28 mouse cellular contexts compared by ENCODE assay signal in genomic region chr6:120555152-120555551, GRCm38 (mm10). TPM values are rescaled to one million over a fixed set of nuclear protein-coding genes. Genes with fewer than 3 reads are reported as not detected.
A peak's percentile ranks its signal among the peaks of the same experiment; 100 is the strongest.
DNase-seq lines count a peak whose midpoint lies in the region; ATAC-seq and TF ChIP-seq lines count a peak whose summit lies in the region.
"Had no signal": no experiment of that assay in that cellular context is flagged by ENCODE, and none has a peak within 500 bp of the region (broad histone marks: within the 10 kb centered on the region; RNA-seq: fewer than 3 reads in every experiment).

No protein-coding gene starts in this region.

- ATAC-seq in liver, postnatal 0 days, result no peak
- ATAC-seq in erythroblast, adult 5-6 weeks (replicated peaks; ENCODE audit: low FRiP score, poor library complexity, severe bottlenecking), result peak; percentile 42
- no peak for ATAC-seq in liver, embryonic 12.5 days
- ATAC-seq in liver, embryonic 15.5 days (ENCODE audit: insufficient read depth), result no peak
- no peak for ATAC-seq in frontal cortex, adult (ENCODE audit: low TSS enrichment)
- ATAC-seq: forebrain, embryonic 14.5 days; forebrain, postnatal 0 days had no signal

- H3K4me2 ChIP-seq in liver, postnatal 0 days (ENCODE audit: low read depth, low read length), result no peak overlapping the region
- H3K4me2 ChIP-seq in liver, embryonic 12.5 days, result no peak overlapping the region
- H3K4me2 ChIP-seq in liver, embryonic 15.5 days, result no peak overlapping the region
- H3K4me2 ChIP-seq: embryonic facial prominence, embryonic 13.5 days; heart, embryonic 12.5 days; heart, embryonic 15.5 days; hindbrain, embryonic 12.5 days; hindbrain, embryonic 15.5 days had no signal

- no peak overlapping the region for H3K4me3 ChIP-seq in liver, postnatal 0 days (ENCODE audit: low read depth, low read length)
- H3K4me3 ChIP-seq in liver, embryonic 12.5 days, result no peak overlapping the region
- H3K4me3 ChIP-seq in liver, embryonic 15.5 days (replicated peaks), result no peak overlapping the region
- H3K4me3 ChIP-seq: embryonic facial prominence, embryonic 10.5 days; embryonic facial prominence, embryonic 13.5 days; heart, embryonic 12.5 days; heart, embryonic 15.5 days; hindbrain, embryonic 12.5 days; hindbrain, embryonic 15.5 days had no signal

- H3K27ac ChIP-seq in liver, postnatal 0 days (ENCODE audit: low read depth), result no peak overlapping the region
- peak overlapping the region; percentile 80 for H3K27ac ChIP-seq in liver, embryonic 12.5 days
- peak overlapping the region; percentile 77 for H3K27ac ChIP-seq in liver, embryonic 15.5 days (replicated peaks)
- H3K27ac ChIP-seq: embryonic facial prominence, embryonic 10.5 days; embryonic facial prominence, embryonic 13.5 days; heart, embryonic 15.5 days; hindbrain, embryonic 12.5 days; hindbrain, embryonic 15.5 days had no signal

- no peaks in the 10 kb centered on the region for H3K36me3 ChIP-seq in liver, postnatal 0 days (replicated peaks; ENCODE audit: insufficient read depth, low read length)
- no peaks in the 10 kb centered on the region for H3K36me3 ChIP-seq in liver, embryonic 12.5 days
- no peaks in the 10 kb centered on the region for H3K36me3 ChIP-seq in liver, embryonic 15.5 days (replicated peaks)
- H3K36me3 ChIP-seq: embryonic facial prominence, embryonic 10.5 days; embryonic facial prominence, embryonic 13.5 days; G1E; heart, embryonic 12.5 days; heart, embryonic 15.5 days; hindbrain, embryonic 12.5 days; hindbrain, embryonic 15.5 days had no signal

- no peak for TF ChIP-seq EP300 in liver, postnatal 0 days (IDR thresholded peaks at IDR 0.05; ENCODE audit: low read depth)

- no peak for TF ChIP-seq CTCF in liver, postnatal 0 days (IDR thresholded peaks at IDR 0.05; ENCODE audit: low read depth)

- 68% methylated on average over 1 of the region's 1 CpGs for WGBS in liver, postnatal 0 days (ENCODE audit: insufficient replicate concordance)
- 38% methylated on average over 1 of the region's 1 CpGs for WGBS in liver, embryonic 12.5 days (ENCODE audit: insufficient replicate concordance)
- WGBS in liver, embryonic 15.5 days (ENCODE audit: insufficient replicate concordance), result 26% methylated on average over 1 of the region's 1 CpGs

- peaks cover 5% of the 10 kb centered on the region for H3K4me1 ChIP-seq in liver, postnatal 0 days (ENCODE audit: insufficient read depth)
- H3K4me1 ChIP-seq in liver, embryonic 12.5 days, result peaks cover 46% of the 10 kb centered on the region
- peaks cover 40% of the 10 kb centered on the region for H3K4me1 ChIP-seq in liver, embryonic 15.5 days (replicated peaks)

- H3K9ac ChIP-seq in liver, postnatal 0 days (replicated peaks), result no peak overlapping the region
- H3K9ac ChIP-seq in liver, embryonic 12.5 days, result 0 out of 2 replicates have a peak overlapping the region, but pooled peaks have one; percentile 10
- no peak overlapping the region for H3K9ac ChIP-seq in liver, embryonic 15.5 days
- H3K9ac ChIP-seq: embryonic facial prominence, embryonic 13.5 days; forebrain, postnatal 0 days; heart, embryonic 12.5 days; heart, embryonic 15.5 days; hindbrain, embryonic 12.5 days; hindbrain, embryonic 15.5 days had no signal

- no peaks in the 10 kb centered on the region for H3K27me3 ChIP-seq in liver, postnatal 0 days (ENCODE audit: insufficient read depth, low read length)
- H3K27me3 ChIP-seq in liver, embryonic 12.5 days (replicated peaks), result no peaks in the 10 kb centered on the region
- H3K27me3 ChIP-seq in liver, embryonic 15.5 days, result no peaks in the 10 kb centered on the region
- H3K27me3 ChIP-seq: embryonic facial prominence, embryonic 13.5 days; heart, embryonic 12.5 days; heart, embryonic 15.5 days; hindbrain, embryonic 12.5 days; hindbrain, embryonic 15.5 days had no signal

- DNase-seq in liver, result peak; percentile 28
- no peak for DNase-seq in liver, postnatal 0 days
- no peak for DNase-seq in natural killer cell, adult 2 months (ENCODE audit: low spot score in 2 of 2)
- DNase-seq in left cerebral cortex, adult 18-20 months (ENCODE audit: low spot score in 2 of 2), result no peak
- DNase-seq: adrenal gland, adult 2 months; adrenal gland, postnatal 25 days; cerebellum, adult 11-12 months; cerebellum, adult 8-10 months; cerebellum, postnatal 10 days; cerebellum, postnatal 36 days; embryo, embryonic 11 days; forebrain, postnatal 0 days; gastrocnemius, postnatal 25 days; heart, adult 18-20 months; heart, postnatal 10 days; heart, postnatal 4 days had no signal

- no peaks in the 10 kb centered on the region for H3K9me3 ChIP-seq in liver, postnatal 0 days (ENCODE audit: low read length)
- no peaks in the 10 kb centered on the region for H3K9me3 ChIP-seq in liver, embryonic 12.5 days (replicated peaks)
- no peaks in the 10 kb centered on the region for H3K9me3 ChIP-seq in liver, embryonic 15.5 days (replicated peaks)
- H3K9me3 ChIP-seq: embryonic facial prominence, embryonic 10.5 days; embryonic facial prominence, embryonic 13.5 days; G1E; heart, embryonic 12.5 days; heart, embryonic 15.5 days; hindbrain, embryonic 12.5 days; hindbrain, embryonic 15.5 days had no signal

RNA-seq across cellular contexts. Expression of gene Hdhd5, which starts 24.0 kb away (rescaled TPM):
- 6.6 and 7.1 TPM in 2 replicates for polyA plus RNA-seq in liver, postnatal 0 days (2015; fragmentation: Nextera tagmentation; extraction: Ambion mirVana)
- 1.3 TPM in 1 of 2 replicates, not detected in the other for total RNA-seq in erythroblast, adult 5-6 weeks (2015; ENCODE audit: low replicate concordance)
- total RNA-seq in erythroblast, adult 5-6 weeks (2017; ENCODE audit: low replicate concordance), result 0.26 and 2.5 TPM in 2 replicates
- 15.6 and 16.0 TPM in 2 replicates for polyA plus RNA-seq in liver, embryonic 12.5 days (2016; fragmentation: Nextera tagmentation; extraction: Ambion mirVana)
- polyA plus RNA-seq in liver, embryonic 15.5 days (2015; fragmentation: Nextera tagmentation; extraction: Ambion mirVana), result 9.9 and 11.6 TPM in 2 replicates
- 10 to 100 TPM; 32.3 to 35.3 TPM for total RNA-seq in left cerebral cortex, adult 18-20 months (2021)
